Mouse (Mus musculus) lung, postnatal 0 days (tissue): ENCODE results near the gene Egflam.

Experiments
- CTCF ChIP-seq: IDR thresholded peaks from 2 replicates; pipeline ENCODE4 v1.5.1; 2016; ENCODE audit warnings: antibody characterized with exemption, mild to moderate bottlenecking
- EP300 ChIP-seq: IDR thresholded peaks from 2 replicates; pipeline ENCODE4 v1.6.1; 2016; ENCODE audit warnings: antibody characterized with exemption, mild to moderate bottlenecking, control low read depth

DNA sequence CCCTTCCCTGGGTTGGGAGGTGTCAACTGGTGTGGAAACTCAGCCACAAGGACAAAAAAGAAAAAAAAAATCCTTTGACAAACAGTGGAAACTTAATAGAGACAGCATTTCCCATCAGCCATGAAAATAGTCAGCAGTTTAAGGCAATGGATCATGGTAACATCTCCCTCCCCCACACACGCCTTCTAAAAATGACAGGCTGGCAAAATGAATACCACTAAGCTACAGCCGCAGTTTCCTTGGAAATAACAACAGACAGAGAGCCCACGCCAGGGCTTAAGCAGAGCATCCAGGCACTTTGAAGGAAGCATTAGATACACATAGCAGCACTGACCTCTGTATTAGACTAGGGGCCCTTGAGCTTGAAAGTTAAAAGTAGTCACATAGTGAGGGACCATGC lies 157.2 kb downstream of the Egflam start:
- no peak for TF ChIP-seq CTCF
- TF ChIP-seq EP300 = no peak
